Mouse (Mus musculus): ENCODE measurements around the gene Eif6. TPM values are rescaled to one million over a fixed set of nuclear protein-coding genes. Genes with fewer than 3 reads are reported as not detected.

Eif6 gene
- total and polyA plus RNA-seq, 3 experiments, result 145 to 183 (median 164) TPM

DNA sequence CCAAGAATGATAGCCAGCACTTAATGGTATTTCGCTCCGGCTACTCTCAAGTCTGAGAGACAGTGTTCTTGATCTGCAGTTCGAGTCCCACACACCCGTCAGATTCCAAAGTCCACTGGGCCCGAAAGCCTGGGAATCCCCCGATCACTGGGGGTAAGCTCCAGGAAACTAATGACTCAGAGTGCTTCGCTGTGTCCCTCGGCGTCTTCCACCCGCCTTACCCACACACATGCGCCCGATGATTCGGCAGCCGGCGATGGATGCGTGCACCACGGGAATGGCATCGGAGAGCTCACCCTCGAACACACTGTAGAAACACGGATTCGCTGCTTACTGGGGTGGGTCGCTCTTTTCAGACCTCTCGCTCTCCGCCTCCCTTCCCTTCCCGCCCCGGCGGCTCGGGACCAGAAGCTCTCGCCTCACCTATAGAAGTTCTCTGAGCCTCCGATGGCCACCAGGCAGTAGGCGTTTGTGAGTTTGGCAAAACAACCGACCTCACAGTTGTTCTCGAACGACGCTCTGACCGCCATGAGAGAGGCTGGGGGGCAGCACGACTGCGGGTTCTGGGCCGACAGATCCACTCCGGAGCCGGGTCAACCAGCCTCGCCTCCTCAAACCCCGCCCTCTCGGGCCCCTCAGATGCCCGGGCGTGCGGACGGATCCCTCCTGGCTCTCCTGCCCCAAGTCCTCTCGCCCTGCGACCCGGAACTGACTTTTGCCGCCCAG lies 658 bp downstream of the Eif6 start:
- DNase-seq, result peak; percentile 65

DNA sequence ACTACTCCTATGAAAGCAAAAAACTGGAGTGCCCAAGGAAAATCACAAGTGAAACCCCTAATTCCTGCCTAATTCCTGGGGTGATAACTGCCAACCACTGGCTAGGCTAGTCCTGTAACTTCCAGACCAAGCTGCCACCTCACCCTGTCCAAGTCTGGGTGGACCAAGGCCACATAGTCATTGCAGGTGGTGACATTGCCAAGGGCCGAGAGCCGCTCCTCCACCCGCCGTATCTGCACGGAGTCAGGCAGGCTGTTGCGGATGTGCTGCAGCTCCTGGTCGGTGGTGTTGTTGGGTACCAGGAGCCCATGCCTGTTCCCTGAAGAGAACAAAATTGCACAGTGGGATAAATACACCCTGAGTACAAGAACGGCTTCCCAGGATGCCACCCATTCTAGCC lies 3.0 kb downstream of the Eif6 start:
- DNase-seq, result peak; percentile 54

DNA sequence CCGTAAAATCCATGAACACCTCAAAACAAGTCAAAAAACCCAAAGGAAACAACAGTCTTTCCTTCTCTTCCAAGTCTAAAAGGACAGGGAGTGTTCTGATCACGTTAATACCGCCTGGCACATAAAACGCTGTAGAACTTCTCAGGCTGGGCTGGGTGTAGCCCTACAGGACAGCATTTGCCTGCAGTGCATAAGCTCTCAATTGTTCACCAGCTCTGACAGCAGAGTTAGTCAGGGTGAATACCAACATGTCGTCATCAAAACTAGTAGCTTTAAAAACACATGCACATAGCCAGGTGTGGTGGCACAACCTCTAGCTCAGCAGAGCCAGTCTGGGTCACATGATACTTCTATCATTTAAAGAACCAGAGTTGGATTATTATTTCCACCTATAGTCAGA lies 5.9 kb downstream of the Eif6 start:
- DNase-seq, result no peak

DNA sequence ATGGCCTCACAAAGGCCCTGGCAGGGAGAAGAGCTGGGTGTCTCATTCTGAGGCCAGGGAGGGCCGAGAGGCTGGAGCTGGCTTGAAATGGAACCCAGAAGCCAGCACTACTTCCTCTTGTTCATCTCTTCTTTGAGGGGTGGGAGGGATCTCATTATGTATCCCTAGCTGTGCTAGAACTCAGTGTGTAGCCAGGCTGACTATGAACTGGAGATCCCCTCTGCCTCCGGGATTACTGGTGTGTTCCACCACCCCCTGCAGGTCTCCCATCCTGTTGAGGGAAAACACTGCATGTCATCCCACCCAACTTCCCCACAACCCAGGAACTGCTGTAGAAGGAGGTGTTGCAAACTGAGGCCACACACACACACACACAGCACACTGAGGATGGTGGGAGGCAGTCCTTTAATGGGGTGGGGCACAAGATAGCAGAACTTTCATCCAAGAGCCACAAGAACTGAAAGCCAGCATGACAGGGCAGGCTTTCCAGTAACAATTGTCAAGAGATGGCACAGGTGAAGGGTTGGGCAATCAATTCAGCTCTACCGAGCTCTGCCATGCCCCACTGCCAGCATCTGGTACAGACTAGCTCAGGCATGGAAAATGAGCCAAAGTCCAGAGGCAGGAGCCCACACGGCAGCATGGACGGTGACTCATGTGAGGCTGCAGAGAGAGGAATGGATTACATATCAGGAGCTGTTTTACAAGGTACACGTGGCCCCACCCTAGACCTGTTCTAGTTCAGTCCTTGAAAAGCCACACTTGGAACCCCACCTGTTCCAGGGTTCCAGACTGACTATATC lies 7.1 kb downstream of the Eif6 start:
- peak; percentile 71 for DNase-seq

DNA sequence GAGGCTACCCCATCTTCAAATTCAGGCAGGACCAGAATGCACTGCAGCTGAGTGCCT lies 7.5 kb downstream of the Eif6 start, which contains the start of gene BC029722:
TSS of gene BC029722 (minus strand) at position 35 of the 57 bp plus-strand sequence.
- no peak for DNase-seq

DNA sequence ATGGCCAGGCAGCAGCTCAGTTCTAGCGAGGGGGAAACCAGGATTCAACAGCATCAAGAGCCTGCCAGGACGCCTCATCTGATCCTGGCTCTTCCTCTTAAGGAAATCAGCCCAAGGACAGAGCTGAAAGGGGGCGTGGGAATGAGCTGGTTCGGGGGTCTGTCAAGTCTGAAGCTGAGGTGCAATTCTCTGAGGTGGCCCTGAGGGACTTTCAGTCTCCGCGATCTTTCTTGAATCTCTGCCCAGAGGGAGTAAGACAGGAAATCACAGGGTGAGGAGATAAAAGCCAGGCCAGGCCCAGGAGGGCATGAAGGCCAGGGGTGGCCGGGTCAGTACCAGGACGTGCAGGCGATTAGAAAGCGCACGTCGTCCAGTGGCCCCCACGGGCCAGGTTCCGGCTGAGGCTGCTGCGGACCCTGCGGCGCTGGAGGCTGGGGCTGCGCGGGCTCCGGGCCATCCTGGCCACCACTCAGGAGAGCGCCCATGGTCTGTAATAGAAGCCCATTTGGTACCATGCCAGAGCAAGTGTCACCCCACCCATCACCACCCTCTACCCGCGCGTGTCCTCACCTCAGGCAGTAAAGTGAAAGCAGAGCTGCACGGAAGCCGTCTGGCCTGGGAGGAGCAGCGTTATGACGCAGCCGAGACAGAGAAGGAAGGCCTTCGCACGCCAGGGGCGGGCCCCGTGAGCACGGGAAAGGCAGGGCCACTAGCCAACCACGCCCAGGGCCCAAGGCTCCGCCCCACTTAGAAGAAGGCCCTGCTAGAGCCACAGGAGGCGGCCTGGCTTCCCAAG lies 7.9 kb downstream of the Eif6 start:
- peak; percentile 98 for DNase-seq

DNA sequence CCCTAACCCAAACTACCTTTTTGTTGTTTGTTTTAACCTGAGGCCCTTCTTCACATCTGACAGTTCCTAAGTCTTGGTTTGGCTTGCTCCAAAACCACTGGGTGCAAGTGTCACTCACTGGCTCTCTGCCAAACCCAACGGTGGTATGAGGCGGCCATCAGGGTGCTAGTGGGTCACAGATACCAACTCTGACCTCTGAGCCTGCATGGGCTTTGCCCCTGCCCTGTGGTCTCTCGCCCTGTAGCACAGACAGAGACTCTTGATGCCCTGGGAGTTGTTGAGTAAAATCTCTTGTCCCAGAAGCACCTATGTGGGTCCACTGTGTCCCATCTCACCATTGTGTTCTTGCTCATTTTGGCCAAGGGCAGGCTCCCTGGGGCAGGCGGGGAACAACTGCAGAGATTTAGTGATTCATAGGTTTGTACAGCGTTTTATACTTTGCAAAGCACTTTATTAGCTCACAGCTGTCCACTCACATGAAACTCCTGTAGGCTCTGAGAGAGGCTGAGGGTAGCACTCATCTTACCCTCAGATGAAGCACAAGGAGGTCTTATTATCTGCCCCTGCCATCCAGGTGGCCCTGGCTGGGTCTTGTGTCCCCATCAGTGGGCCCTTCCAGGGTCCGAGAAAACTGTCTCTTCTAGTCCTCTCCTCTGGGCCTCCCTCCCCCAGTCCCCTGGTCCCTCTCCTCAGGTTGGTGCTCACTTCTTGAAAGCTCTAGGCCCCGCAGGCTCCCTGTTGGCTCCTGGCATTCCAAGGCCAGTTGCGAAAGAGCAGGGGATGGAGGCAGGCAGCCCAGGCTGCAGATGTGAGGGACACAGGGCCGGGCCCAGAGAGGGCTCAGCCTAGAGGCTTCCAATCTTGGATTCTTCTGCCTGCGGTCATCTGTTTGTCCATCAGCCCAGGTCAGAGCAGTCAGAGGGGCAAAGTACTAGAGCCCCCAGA lies 9.2 kb downstream of the Eif6 start:
- peak; percentile 89 for DNase-seq

DNA sequence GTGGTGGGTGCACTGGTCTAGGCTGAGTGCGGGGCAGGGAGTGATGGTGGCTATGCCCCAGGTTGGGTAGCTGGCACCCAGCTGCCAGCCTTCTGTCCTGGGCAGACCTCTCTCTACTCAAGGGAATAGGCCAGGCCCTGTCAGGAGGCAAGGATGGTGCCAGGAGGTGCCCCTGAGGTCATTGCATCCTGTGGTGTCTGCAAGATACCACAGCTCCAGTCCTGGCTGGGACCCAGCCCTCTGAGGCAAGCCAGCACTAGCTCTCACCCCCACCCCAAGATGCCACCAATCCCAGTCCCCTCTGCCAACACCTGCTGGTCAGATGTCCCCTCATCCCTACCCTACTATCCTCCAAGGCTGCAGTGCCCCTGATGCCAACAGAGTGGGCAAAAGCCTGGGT lies 10.5 kb downstream of the Eif6 start:
- no peak for DNase-seq

DNA sequence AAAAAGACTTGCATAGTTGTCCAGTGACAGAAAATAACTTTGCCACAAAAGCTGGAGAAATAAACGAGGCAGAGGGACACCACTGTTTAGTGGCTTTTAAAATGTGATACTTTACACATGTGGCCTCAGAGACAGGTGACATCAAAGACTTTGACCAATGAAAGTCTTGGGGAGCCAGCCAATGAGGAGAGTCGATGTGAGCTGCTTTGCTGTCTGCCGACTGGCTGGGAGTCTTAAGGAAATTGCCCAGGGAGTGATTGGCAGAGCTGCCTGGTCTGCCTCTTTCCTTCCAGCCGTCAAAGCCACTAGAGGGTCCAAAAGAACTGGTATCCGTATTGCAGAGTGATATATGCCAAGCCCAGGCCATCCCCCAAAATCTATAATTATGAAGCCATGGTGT lies 11.9 kb downstream of the Eif6 start:
- DNase-seq, result no peak

DNA sequence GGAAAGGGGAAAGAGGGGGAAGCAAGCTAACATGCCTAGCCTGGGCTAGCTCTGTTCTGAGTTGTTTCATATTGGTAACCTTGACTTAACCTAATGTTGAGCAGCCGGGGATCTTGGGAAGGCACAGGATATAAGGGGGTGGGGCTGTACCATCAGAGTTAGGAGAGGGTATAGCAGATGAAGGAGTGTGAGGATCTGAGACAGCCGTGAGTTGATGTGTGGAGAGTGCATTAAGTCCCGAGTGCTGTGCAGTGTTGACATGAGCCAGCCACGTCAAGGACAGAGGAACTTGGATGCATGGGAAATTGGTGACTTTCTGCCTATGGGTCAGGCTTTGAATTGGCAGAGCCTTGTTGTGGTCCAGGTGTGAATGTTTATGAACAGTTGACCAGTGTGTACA lies 14.1 kb downstream of the Eif6 start:
- DNase-seq, result no peak

DNA sequence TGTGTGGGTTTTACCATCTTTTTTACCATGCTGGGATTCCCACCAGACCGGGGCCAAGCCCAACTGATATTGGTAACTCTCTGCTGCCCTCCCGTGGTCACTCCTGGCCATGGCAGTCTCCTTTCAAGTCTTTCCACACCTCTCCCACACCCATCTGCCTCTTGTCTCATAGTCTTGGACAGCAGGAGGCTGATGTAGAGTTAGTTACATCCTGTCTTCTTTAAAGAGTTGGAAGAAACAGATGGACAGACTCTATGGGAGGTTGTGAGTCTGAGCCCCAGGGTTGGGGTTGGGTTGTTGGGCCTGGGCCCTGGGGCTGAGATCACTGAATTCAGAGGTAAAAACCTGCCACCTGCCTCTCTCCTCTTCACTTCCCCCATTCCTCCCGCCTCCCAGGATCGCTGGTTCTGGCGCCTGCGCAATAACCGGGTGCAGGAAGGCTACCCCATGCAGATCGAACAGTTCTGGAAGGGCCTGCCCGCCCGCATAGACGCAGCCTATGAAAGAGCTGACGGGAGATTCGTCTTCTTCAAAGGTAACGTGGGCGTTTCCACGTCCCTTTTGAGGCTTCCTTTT lies 14.8 kb downstream of the Eif6 start:
- peak; percentile 83 for DNase-seq

DNA sequence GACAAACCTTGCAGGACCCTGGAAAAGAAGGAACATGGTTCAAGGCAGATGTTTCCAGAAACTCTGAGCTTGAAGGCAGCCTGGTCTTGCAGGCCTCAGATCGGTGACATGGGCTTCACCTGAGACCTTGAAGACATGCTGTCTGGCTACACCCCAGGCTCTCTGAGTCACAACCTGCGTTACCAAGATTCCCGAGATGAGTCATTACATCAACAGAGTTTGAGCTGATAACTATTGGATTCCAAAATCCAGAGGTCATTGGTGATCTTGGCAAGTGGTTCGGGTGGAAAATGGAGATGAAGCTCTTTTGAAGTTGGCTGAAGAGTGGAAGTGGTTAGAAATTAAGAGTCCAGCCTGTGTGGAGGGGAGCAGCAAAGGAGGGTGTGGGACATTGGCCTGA lies 17.1 kb downstream of the Eif6 start:
- DNase-seq, result peak; percentile 86

DNA sequence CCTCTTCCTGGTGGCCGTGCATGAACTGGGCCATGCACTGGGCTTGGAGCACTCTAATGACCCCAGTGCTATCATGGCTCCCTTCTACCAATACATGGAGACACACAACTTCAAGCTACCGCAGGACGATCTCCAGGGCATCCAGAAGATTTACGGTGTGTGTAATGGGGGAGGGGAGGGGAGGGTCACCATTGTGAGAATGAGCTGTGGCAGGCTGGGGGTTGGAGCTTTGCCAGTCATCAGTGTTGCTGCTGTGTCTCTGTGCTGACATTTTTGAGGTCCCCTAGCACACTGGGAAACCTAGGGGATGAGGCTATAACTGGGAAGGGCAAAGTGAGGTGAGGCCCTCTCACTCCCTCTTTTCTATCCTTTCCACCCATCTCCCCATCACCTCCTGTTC lies 19.3 kb downstream of the Eif6 start:
- DNase-seq, result no peak

DNA sequence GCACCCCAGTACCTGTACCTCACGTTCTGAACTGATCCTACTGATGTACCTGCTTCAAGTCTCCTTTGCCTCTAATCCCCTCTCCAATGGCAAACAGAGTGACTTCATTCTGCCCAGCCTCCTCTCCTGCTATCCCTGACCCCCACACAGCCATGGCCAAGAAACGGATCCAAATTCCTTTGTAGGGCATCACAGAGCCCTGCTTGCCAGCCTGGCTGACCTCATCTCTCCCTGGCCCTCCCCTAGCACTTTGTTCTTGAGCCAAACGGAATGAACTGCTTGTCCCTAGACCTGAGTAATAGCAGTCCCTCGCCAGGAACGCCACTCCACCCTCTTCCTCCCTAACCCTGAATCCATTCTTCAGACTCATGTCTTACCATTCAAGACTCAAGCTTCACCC lies 20.2 kb downstream of the Eif6 start:
- peak; percentile 93 for DNase-seq

DNA sequence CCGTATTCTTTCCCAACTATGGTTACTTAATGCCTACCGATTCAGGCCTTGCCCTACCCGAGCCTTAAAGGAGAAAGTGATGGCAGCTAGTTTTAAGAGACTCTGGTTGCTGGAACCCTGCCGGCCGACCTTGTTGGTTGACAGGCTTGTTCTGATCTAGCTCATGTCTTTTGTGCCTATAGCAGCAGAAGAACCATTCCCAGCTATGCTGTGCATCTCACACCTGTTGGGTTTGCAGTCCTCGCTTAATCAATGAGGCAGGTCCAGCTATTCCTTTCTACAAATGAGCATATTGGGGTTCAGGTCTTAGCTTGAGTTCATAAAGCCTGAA lies 20.8 kb downstream of the Eif6 start:
- DNase-seq, result no peak

DNA sequence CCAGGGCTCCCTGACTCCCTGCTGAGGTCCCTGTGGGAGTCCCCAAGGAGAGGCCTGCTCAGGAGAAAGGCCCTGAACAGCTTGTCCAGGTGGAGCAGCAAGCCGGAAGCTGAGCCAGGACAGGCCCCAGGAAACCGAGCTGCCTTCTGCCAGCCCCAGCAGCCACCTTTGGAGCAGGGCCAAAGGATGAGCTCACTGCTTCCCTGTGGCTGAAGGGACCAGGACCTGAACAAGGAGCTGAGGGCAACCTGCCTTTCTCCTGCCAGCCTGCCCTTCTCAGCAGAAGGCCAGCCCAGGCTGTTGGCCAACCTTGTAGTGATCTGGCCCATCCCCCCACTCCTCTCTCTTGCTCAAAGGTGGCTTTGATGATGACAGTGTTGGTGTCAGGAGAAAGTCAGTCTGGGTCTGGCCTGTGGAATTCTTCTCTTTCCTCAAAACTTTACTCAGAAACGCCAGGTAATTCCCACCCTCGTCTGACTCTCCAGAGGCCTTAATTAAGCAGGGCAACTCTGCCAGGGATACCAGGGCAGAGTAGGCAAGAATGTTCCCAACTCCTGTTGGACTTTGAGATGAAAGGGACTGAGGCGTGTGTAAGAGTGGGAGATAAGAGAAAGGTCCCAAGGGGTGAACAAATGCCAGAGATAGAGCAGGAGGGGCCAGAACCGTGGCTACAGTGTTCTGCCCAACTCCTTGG lies 21.3 kb downstream of the Eif6 start:
- peak; percentile 91 for DNase-seq

DNA sequence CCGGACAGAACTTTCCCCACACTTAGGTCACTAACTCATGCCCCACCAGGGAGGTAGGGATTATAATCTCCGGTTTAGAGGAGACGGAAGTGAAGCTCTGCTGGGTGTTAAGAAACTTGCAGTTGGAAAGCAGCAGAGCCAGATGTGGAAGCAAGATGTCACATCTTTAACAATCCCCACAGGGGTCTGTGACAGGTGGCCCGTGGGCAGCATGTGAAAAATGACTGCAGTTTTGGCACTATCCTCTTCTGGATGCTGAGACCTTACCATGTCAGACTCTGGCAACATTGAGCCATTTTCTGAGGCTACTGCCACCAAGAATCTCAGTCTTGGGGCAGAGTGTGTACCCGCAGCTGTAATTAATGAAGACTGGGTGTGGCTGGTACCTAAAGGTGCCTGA lies 22.7 kb downstream of the Eif6 start:
- DNase-seq, result no peak

DNA sequence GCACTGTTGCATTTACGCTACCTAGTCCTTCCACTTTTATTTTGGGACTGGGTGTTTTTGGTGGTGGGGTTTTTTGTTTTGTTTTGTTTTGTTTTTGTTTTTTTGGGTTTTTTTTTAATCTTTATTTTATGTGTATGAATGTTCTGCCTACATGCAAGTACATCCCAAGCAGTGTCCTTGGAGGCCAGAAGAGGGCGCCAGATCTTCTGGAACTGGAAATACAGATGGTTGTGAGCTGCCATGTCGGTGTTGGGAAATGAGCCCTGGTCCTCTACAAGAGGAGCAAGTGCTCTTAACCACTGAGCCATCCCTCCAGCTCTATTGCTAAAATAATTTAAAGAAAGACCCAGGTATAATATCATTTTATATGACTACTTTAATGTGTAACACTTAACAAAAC lies 24.0 kb downstream of the Eif6 start:
- no peak for DNase-seq

DNA sequence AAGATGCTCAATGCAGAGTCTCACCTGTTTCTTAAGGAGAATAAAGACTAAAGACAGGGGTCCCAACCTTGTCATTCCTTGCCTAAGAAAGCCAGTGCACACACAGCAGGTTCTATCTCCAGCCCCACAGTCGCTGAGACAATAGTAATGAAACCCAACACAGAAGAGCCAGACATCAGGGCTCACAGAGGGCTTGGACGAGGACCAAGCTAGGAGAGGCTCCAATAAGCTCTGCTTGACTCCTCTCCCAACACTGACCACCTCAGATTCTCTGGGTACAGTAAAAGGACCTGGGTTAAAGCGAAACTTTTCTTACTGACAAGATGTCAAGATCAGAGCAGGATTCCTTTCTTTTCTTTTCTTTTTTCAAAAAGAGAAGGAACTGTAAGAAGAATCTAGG lies 28.1 kb downstream of the Eif6 start:
- no peak for DNase-seq

DNA sequence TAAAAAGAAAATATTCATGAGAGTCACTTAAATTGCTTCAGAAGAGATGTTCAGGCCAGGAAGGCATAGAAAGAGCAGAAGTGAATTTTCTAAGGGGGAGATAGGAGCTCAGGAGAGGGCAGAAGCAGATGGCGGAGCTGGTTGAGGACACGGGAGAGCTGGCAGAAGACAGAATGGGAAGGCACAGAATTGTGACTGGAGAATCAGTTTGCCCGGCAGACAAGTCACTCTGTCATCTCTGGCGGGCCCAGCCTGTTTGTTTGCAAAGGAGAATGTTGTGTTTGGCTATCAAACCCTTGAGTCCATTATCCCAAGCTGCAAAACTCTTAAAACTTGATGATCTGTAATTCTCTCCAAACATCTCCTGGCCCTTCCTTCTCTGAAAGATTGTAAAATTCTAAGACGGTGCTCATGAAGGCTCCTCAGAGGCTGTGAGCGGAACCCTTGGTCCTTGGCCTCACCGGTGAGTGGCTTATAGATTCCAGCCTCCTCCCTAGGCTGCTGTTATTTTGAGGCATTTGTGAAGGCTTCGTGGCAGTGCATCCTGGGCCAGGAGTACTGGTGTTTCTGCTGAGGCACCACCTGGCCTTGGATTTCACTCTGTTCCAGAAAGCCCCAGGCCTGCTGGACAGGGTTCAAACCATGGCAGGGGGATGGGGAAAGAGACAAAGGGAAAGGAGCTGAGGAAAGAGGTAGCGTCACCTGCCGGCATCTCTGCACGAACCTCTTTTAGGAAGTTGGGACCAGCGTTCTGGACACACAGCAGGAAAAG lies 31.9 kb downstream of the Eif6 start:
- DNase-seq, result no peak

DNA sequence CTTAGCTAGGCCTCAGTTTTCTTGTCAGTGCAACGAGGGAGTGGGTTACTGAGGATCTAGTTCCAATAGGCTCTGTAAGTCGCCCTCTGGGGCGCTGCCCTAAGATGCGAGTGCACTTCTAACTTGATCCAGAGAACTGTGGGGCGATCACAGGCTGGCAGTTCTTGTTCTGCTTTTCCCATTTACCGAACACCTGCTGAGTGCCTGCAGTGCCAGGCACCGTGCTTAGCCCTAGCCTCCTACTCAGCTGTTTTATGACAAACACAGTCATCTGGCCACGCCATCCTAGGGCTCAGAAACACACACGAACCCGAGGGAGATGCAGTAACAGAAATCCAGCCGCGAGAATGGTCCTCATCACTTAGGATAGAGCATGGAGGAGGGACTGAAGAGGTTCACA lies 33.8 kb downstream of the Eif6 start:
- DNase-seq, result no peak
